Mouse (Mus musculus) ovary, postnatal 14 days (tissue): Measurements from ENCODE around the gene Cgrrf1.
A peak's percentile ranks its signal among the peaks of the same experiment; 100 is the strongest.

Experiments
- DNase-seq: peaks from one replicate; pipeline ENCODE4 v3.0.0; 2022; ENCODE audit warnings: low spot score

Cgrrf1 gene

DNA sequence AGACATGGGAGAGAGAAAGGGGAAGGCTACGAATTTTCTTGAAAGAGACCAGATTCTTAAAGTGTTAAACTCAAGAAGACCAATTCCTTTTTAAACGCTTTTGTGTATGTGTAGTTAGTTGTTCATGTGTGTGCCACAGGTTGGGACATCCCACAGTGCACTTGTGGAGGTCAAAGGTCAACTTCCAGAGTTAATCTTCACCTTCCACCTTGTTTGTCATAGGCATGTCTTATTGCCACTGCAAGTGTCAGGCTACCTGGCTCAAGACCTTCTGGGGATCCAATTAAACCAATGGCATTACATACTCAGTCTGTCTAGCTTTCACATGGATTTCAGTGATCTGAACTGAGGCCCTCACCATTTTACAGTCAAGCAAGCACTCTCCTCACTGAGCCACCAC lies 7.9 kb upstream of the Cgrrf1 start:
- no peak for DNase-seq

DNA sequence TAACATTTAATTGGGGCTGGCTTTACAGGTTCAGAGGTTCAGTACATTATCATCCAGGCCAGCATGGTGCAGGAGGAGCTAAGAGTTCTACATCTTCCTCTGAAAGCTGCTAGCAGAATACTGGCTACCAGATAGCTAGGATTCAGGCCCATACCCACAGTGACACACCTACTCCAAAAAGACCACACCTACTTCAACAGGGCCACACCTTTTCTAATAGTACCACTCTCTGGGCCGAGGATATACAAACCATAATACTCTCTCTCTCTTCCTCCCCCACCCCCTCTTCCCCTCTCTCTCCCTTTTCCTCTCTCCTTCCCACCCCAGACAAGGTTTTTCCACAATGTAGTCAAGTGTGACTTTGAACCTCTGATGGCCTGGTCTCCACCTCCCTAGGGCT lies 4.5 kb upstream of the Cgrrf1 start:
- DNase-seq: no peak

DNA sequence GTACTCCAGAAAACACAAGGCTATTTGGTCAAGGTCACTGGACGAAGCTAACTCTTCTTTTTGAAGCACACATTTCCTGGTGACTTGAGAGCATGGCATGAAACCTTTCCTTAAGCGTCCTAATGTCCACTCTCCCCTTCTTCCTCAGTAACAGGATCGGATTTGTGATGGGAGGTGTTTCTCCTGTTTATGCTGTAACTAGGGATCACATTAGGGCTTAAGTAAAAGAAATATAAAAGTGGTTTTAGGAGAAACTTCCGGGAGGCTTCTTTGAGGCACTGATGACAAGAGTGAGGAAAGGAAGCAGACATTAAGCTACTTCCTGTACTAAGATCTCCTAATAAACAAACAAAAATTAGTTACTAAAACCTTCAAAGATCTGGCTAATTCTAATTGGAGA lies 630 bp upstream of the Cgrrf1 start:
- DNase-seq: no peak

DNA sequence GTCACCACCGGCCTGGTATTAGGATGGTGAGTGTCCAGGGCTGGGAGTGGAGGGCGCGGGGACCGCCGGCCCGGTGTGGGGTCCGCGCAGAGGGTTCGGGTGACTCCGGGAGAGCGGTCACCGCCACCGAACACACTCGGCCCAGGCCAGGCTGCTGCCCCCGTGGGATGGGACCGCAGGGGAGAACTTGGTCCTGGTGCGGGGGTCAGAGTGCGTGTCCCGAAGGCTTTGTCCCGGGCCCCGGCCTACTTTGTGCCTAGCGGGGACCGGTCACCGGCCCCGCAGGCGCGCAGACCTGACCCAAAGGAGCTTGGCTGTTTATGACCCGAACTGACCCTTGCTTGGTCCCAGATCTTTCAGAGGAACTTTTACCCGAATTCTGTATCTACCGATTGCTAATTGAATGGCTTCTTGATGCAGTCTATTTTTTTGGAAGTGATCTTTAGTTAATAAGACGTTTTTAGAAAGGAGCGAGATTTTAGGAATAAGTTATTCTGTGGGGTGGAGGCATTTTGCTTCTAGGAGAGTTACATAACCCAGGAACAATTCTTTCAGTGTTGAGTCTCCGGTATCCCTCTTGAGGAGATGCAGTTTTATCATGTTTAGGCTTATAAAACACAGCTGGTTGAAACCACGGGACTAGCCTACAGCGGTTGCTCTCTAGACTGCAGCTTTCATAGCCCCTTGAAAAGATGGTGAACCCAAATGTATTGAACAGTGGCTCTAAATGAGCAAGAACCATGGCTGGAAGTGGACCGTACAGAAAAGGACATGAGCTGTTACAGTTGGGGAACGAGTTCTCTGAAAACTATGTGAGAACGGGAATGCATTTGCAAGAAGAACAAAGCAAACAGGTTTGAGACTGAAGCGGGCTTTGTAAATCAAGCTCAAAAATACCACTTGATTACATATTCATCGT lies 688 bp downstream of the Cgrrf1 start:
- DNase-seq: no peak

DNA sequence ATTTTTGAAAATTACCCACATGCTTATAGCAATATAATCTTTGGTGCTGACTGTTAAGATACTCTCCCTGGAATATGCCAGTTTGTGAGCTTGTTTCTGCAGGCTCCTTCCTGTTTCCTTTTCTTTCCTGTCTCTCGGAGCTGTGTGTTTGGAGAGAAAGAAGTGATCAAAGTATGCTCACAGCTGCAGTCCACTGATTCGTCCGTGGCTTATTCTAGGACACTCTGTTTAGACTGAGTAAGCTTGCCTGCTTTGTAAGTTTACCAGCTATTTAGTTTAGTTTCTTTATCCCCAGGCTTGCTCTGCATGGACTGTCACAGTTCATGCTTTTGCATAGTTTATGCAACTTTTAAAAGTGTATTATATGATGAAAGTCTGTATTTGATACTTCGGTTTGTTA lies 7.4 kb downstream of the Cgrrf1 start:
- DNase-seq: no peak

DNA sequence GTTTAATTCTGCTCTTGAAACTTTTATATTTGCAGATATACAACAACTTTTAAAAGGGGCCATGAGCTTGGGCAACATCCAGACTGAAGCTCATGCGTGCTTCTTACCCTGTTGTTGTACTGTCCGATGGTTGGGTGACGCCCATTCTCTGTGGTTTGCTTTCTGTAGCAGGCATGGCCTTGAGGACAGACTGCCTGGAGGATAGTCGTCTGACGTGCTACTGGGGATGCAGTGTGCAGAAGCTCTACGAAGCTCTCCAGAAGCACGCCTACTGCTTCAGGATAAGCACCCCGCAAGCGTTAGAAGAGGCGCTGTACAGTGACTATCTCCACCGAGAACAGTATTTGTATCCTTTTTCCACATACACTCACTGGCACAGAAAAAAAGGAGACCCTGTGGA lies 13.8 kb downstream of the Cgrrf1 start:
- DNase-seq: no peak

DNA sequence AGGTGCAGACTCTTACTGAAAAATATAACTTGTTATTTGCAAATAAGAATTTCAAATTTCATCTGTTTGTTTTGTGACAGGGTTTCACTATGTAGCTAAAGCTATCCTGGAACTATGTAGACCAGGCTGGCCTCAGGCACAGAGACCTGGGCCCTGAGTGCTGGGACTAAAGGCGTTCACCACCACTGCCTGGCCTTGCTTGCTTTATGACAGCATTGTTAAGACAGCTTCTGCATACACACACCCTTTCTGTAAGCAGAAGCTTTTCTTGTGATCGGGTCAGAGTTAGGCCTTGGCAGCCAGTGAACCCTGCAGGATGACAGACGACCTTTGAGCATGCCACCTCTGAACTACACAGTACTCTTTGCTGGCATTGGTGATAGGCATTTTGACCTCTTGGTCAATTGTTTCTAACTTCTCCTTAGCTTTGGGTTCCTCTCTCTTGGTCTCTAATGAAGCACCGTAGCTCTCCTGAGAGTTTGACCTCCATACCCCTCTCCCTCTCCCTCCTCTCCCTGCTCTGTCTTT lies 16.2 kb downstream of the Cgrrf1 start:
- DNase-seq: no peak

DNA sequence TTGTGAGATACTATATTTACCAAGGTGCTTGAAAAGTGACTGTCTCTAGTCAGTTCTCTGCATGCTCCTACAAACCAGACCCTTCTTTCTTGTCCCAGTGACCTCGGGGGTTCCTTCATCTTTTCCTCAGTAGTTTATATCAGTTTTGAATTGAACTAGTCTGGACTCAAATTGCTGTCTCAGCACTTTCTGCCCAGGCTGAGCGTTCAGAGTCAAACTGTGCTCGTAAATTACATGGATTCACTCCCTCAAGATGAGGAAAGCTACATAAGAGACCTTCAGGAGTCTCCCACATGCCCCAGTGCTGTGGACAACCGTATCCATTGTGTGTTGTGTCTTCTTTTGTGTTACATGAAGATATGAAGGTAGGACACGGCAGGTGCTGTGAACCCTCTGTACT lies 16.8 kb downstream of the Cgrrf1 start:
- DNase-seq: no peak

DNA sequence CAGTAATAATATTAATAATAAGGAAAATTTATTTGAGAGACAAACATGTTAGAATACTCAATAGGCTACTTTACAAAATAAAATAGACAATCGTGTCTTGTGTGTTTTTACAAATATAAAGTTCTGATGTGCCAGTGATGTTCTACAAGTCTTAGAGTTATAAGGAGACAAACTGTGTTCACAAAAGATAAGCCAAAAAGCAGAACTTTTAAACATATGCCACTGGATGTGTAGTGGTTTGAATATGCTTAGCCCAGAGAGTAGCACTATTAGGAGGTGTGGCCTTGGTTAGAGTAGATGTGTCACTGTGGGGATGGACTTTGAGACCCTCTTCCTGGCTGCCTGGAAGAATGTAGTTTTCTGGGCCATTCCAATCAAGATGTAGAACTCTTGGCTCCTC lies 17.8 kb downstream of the Cgrrf1 start:
- DNase-seq: no peak

DNA sequence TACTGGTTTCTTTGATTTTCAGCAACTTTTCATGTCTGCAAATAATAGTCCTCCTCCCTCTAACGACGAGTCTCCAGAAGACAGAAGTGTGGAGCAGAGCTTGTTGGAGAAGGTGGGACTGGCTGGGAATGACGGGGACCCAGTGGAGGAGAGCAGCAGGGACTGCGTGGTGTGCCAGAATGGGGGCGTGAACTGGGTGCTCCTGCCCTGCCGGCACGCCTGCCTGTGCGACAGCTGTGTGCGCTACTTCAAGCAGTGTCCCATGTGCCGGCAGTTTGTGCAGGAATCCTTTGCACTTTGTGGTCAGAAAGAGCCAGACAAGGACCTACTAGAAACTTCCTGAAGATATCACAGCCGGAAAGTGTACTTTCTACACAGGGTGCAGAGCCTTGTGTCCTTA lies 21.8 kb downstream of the Cgrrf1 start:
- no peak for DNase-seq

DNA sequence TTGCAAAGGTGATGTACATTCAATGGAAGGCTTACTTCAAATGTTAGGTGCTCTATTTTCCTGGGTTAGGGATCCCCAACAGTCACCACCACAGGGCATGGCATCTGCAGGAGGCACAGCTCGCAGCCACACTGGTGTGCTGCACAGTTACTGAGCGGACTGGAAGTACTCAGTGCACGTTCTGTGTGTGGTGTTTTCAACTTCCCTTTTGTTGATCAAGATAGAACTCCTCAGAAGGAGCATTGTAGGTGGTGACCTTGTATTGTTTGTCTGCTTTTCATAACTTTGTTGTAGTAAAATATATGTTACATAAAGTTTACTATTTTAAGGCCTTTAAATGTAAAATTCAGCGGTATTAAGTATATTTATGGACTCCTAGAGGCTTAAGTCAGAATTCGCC lies 31.0 kb downstream of the Cgrrf1 start:
- no peak for DNase-seq

DNA sequence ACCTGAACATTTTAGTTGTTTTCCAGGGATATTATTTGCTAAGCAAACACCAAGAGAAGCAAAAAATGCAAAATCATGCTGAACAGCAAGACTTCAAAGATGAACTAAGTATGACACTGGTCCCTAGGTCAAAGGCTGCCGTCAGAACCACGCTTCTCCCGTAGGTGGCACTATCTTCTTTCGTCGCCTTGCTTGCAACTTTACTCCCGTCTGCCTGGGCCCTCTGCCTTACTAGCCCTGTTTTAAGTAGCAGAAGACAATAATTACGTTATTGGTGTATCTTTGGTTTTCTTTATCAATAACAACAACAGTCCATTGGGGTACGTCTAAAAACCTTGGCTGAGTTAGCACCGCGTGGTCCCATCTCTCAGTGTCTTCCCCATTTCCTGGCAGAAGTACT lies 49.0 kb downstream of the Cgrrf1 start:
- DNase-seq: peak; percentile 43

DNA sequence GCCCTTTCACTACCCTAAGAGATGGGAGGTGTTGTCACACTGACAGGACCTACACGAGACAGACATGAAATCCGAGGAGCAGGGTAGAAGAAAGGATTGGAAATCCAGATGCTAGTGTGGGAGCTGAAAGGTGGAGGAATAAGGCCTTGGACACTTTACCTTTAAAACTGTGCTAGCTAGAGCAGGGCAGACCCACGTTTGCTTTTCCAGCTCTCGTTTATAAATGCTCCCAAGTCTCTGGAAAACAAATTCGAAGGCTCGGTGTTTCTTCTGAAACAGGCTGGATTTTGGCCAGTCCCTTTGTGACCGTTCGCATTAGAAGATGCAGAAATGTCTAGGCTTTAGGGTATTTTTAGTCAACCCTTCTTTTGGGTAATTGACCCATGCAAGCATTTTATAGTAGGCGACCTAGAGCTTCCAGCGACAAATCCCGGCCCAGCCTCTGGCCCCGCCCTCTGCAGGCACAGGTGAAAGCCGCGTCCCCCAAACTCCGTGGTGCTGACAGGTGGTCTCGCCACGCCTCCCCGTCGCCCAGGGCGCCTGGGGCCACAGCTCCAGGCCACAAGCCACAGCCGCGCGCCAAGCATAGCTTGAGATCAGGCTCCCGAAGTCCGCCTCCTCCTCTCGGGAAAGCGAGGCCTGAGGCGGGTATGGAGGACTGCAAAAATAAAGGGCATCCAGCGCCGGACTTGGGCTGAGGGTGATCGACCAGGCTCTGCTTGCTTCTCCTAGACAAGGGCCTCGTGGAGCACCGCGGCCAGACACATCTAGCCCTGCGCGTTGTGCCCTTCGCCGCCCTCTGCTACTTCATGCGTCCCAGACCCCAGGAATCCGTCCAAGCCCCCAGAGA lies 49.9 kb downstream of the Cgrrf1 start:
- DNase-seq: peak; percentile 4

DNA sequence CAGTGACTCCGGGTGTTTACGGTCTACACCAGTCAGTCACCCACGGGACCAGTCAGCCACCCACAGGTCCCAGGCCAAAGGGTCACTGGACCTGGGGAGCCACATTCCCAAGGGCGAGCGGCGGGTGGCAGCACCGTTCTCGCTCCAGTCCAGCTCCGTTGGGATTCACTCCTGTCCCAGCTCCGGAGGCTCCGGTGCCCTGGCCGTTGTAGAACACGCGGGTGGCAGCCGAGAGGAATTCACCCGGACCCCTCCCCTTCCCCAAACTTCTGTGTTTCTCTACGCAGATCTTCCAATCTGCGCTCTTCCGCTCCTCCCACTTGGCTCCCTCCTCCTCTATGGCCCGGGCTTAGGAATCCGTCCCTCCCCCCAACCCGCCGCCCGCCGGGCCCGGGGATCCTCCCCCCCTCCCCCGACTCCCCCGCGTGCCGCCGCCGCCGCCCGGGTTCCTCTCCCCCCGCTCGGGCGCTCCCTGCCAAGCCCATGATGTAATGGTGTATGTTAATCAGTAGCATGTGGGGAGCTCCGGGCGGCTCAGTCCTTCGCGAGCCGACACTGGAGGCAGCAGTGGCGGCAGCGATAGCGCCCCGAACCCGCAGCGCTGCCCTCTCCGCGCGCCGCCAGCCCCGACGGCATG lies 50.6 kb downstream of the Cgrrf1 start, which contains the start of gene Samd4:
Gene Samd4, plus strand, starts transcription at position 424 of the 637 bp plus-strand sequence.
- peak; percentile 71 for DNase-seq

DNA sequence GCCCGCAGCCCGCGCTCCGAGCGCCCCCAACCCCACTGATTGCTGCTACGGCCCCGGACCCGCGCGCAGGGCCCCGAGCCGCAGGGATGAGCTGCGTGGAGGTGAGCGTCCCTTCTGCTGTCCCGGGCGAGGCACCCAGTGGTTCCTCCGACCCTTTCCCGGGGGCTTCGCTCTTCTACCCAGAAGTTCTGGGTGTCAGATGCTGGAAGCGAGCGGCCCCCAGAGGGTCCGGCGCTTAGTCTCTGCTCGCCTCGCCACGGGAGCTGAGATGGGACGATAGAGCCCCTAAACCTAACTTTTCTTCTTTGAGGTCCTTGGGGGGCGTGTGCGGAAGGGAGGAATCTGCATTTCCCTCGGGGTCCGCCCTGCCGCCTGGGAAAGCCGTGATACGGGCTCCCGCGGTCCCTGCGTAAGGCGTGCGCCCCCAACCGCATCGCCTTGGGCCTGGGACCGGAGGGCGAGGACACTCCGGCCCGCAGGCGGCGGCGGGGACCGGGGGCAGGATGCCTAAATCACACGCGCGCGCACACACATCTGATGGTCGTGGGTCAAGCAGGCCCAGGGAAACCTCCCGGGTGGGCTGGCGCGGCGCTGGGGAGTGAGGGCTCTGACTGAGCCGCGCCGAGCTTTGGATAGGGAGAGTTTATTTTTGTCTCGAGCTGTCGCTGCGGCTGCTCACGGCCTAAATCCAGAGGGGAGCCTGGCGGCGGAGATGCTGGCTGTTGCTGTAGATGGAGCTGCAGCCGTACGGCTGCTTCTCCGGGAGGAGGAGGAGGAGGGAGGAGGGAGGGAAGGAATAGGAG lies 51.3 kb downstream of the Cgrrf1 start:
- peak; percentile 29 for DNase-seq

DNA sequence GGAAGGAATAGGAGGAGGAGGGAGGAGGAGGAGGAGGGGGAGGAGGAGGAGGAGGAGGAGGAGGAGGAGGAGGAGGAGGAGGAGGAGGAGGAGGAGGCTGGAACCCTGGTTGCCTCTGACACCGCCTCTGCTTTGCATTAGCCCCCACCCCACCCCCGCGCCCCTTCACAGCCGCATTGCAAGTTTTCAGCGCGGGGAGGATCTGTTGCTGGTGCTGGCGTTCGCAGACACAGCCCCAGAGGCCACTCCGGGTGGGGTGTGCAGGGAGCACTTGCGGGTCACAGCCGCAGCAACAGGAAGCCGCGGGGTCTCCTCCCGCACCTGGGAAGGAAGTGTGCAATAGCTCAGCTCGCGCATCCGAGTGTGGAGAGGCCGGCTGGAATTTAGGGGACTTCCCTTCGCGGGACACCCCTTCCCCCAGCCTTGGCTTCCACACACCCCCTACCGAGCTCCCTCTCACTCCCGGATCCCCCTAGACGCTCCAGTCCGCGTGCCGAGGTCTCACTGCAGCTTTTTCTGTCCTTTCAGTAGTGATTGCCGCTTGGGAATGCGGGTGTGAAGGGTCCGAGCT lies 52.0 kb downstream of the Cgrrf1 start:
- peak; percentile 21 for DNase-seq

DNA sequence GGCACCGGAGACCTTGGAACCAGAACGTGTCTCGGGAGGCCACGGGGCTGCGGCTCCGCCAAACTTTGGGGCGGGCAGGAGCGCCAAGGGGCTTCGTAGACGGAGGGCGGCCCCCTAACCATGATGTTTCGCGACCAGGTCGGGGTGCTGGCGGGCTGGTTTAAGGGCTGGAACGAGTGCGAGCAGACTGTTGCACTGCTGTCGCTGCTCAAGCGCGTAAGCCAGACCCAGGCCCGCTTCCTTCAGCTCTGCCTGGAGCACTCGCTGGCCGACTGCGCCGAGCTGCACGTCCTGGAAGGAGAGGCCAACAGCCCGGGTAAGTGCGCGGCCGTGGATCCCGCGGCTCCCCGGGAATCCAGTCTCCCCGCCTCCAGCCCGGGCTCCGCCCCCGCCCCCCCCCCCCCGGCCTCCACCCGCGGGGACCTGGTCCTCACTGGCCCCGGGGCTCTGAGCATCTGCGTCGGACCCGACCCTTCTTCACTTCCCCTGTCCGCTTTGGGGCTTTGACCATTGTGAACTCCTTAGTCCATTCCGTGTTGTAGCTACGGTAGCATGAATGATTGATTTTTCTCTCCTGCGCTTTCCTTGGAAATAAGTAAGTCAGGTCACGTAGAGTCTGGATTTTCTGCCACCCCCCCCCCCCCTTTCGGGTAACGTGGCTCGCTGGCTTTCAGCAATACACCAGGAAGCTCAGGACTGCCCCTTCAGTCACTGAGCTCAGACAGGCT lies 52.9 kb downstream of the Cgrrf1 start:
- DNase-seq: peak; percentile 25

DNA sequence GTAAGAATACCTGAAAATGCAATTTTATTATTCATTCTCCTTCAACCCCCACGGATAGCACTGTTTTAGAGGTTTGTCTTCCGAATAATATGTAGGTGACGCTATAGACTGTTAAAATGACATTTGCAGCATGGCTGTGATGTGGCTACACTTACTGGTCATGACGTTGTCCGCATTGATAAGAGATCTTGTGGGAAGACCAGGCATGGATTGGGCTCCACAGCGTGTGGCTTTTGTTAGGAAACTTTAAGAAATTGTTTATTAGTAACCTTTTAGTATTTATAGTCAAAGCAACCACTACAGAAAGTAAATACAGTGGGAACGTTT lies 53.5 kb downstream of the Cgrrf1 start:
- no peak for DNase-seq

DNA sequence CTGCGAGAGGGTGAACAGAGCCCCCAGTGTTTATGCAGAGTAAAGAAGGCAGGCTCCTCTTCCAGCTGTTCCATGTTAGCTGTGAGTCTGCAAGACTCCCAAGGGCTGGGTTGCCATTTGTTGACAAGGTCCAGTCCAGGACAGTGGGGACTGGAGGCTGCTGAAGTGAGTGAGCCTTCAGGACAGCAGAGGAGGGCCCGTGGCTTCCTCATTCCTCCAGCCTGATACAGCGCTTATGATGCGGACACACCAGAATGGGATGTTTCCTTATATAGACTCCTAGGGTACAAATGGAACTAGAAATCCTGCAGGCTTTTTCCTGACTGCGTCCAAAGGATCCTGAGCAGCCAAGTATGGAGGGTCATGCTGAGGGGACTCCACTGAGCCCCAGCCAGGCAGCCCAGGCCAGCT lies 54.0 kb downstream of the Cgrrf1 start:
- peak; percentile 11 for DNase-seq

DNA sequence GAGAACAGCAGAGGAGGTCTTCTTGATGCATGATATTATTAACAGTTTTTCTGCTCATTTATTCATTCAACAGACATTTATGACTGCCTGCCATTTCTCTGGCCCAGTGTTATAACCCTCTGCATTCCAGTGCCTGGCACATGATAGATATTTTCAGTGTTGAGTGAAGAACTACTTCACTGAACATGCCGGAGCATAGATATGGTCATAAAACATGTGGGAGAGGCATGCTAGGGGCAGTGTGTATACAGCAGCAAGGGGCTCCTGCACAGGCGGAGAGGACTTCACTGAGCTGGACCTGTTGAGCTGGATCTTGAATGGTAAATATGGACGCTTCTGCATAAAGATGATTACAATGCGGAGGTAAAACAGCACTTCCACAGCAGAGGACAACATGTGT lies 57.2 kb downstream of the Cgrrf1 start:
- DNase-seq: no peak

DNA sequence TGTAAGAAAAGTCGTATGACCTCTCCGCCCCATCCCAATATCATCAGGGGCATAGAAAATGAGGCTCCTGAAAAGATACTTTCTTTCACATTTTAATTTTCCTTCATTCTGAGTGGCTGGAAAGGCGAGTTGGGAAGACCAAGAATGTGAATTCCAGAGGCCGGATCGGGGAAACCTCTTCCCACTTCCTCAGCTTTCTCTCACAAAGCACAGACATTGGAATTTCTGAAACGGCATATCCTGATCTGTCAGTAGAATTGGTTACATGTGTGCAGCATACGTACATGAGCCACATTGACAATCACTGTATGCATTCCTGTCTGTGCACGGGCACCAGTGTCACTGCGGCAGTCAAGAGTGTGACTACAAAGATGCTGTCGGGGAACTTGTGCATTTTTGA lies 62.0 kb downstream of the Cgrrf1 start:
- DNase-seq: no peak
